Mouse (Mus musculus) limb, embryonic 14.5 days (tissue): ENCODE results near the gene Ddx47. TPM values are rescaled to one million over a fixed set of nuclear protein-coding genes. Genes with fewer than 3 reads are reported as not detected.

Source experiments
- ATAC-seq: fragments of 200-750 bp; cut with Nextera tagmentation; 2 replicates; pipeline ENCODE4 v1.8.0; 2017; ENCODE audit warnings: low read depth, moderate number of reproducible peaks, moderate TSS enrichment; ENCODE audit not compliant: low FRiP score
- DNase-seq: peaks from one replicate; pipeline ENCODE4 v3.0.0-alpha.2; 2015; ENCODE audit warnings: low spot score
- H3K27ac ChIP-seq: fragments of 300-500 bp; sonication (generic); replicated peaks from 2 replicates; pipeline ENCODE4 v1.5.1; 2014; ENCODE audit warnings: low read depth, mild to moderate bottlenecking, low read length, moderate library complexity, mixed read lengths
- H3K27me3 ChIP-seq: fragments of 300-500 bp; sonication (generic); 2 replicates; pipeline ENCODE4 v1.6.1; 2014; ENCODE audit warnings: low read length, mixed read lengths; ENCODE audit not compliant: control insufficient read depth, insufficient read depth
- H3K36me3 ChIP-seq: fragments of 300-500 bp; sonication (generic); 2 replicates; pipeline ENCODE4 v1.6.1; 2014; ENCODE audit warnings: mild to moderate bottlenecking, low read length, moderate library complexity, mixed read lengths; ENCODE audit not compliant: control insufficient read depth, insufficient read depth
- H3K4me1 ChIP-seq: fragments of 300-500 bp; sonication (generic); 2 replicates; pipeline ENCODE4 v1.6.1; 2014; ENCODE audit warnings: antibody characterized with exemption, low read length, mixed read lengths; ENCODE audit not compliant: control insufficient read depth, insufficient read depth
- H3K4me2 ChIP-seq: fragments of 300-500 bp; sonication (generic); replicated peaks from 2 replicates; pipeline ENCODE4 v1.6.1; 2014; ENCODE audit warnings: low read depth, mild to moderate bottlenecking, low read length, moderate library complexity; ENCODE audit not compliant: severe bottlenecking
- H3K4me3 ChIP-seq: fragments of 300-500 bp; sonication (generic); replicated peaks from 2 replicates; pipeline ENCODE4 v1.5.1; 2014; ENCODE audit warnings: low read length
- H3K9ac ChIP-seq: fragments of 300-500 bp; sonication (generic); 2 replicates; pipeline ENCODE4 v1.6.1; 2014; ENCODE audit warnings: mild to moderate bottlenecking, low read depth, low read length, moderate library complexity; ENCODE audit not compliant: severe bottlenecking
- H3K9me3 ChIP-seq: fragments of 300-500 bp; sonication (generic); 2 replicates; pipeline ENCODE4 v1.6.1; 2016; ENCODE audit warnings: low read length; ENCODE audit not compliant: control insufficient read depth
- POLR2A ChIP-seq: fragments of 200-500 bp; IDR thresholded peaks from 2 replicates; pipeline ENCODE4 v1.8.0; 2012; ENCODE audit warnings: inconsistent platforms, mild to moderate bottlenecking, moderate library complexity, borderline replicate concordance; ENCODE audit not compliant: insufficient read depth, insufficient read length; ENCODE audit errors: extremely low read depth
- whole genome bisulfite sequencing: fragments of 180-500 bp; shearing (Covaris S2); extraction: QIAGEN DNeasy Blood & Tissue Kit; methylation state at CpG from one replicate; pipeline ENCODE4 v1.1.7; 2014; 5-methylcytosine and 5-hydroxymethylcytosine counted together
- polyA plus RNA-seq, 2 experiments: library from polyadenylated mRNA; depleted of rRNA in 1 of 2; stranded (reverse) in 1 of 2; unstranded in 1 of 2; fragments of >200 nt; fragmentation: Nextera tagmentation in 1 of 2; extraction: Ambion mirVana in 1 of 2; gene quantifications; 2 replicates each; pipeline versions ENCODE4 v1.2.1 to v1.2.3; 2012 to 2014

Ddx47 gene
- polyA plus RNA-seq, 2 experiments = 97.6 to 104 TPM

GRCm38 (mm10) chr6:135040275-135040871 lies 29.0 kb downstream of the Ddx47 start:
- Histone ChIP-seq H3K4me1 (0 out of 2 replicates have a peak, but pooled peaks cover 5% of the 10 kb centered on the region), H3K4me3 (0 out of 2 replicates have a peak overlapping the region, but pooled peaks have one; percentile 7)
- ATAC-seq = no peak

DNA sequence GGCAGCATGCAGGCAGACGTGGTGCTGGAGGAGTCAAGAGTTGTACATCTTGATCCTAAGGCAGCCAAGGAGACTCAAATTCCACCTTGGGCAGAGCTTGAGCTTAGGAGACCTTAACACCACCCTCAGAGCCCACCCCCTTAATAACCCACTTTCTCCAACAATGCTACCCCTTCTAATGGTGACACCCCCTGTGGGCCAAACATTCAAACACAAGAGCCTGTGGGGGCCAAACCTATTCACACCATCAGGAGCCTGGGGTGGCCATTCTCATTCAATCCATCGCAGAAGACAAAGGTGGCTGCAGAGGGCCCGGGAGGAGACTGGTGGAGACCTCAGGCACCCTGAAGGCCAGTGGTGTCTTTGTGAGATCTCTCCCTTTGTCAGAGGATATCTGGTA lies 30.5 kb downstream of the Ddx47 start:
- no peaks in the 10 kb centered on the region for H3K9me3 ChIP-seq
- 0 out of 2 replicates have a peak, but pooled peaks cover 5% of the 10 kb centered on the region for H3K4me1 ChIP-seq
- 83% methylated on average over 3 of the region's 3 CpGs for WGBS
- H3K27ac ChIP-seq = no peak overlapping the region
- H3K4me3 ChIP-seq = no peak overlapping the region
- no peaks in the 10 kb centered on the region for H3K27me3 ChIP-seq
- no peak overlapping the region for H3K9ac ChIP-seq
- no peak for DNase-seq
- no peak overlapping the region for H3K4me2 ChIP-seq
- no peak for TF ChIP-seq POLR2A
- no peaks in the 10 kb centered on the region for H3K36me3 ChIP-seq
- ATAC-seq = no peak

More at GRCm38 (mm10) chr6:135040275-135040871, 29.0 kb downstream of the Ddx47 start:
- no peak for TF ChIP-seq POLR2A
- peak; percentile 7 for DNase-seq
- Histone ChIP-seq H3K27me3 (no peaks in the 10 kb centered on the region), H3K9ac (no peak overlapping the region), H3K9me3 (no peaks in the 10 kb centered on the region), H3K36me3 (no peaks in the 10 kb centered on the region), H3K4me2 (peak overlapping the region; percentile 33; the same call in 1 of the 2 replicates), H3K27ac (no peak overlapping the region)
- WGBS = under 1% methylated on average over 21 of the region's 21 CpGs

DNA sequence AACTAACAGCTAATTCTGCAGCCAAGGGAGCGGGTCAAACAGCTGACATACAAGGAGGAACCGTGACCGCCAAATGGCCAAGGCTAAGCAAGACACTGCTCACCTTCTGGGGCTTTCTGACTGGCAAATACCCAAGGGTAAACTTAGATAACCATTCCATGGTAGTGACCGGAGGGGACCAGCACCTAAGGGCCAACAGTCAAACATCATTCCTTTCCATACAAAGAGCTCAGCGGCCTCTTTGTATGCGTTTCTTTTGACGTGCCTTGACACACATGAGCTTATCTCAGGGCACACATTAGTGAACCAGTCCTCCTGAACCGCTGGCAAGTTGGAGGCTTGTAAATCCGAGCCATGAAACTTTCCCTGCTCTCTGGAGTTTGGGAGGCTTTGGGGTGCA lies 35.9 kb downstream of the Ddx47 start:
- no peaks in the 10 kb centered on the region for H3K9me3 ChIP-seq
- H3K9ac ChIP-seq = no peak overlapping the region
- no peak for TF ChIP-seq POLR2A
- no peaks in the 10 kb centered on the region for H3K27me3 ChIP-seq
- no peaks in the 10 kb centered on the region for H3K36me3 ChIP-seq
- no peaks in the 10 kb centered on the region for H3K4me1 ChIP-seq
- no peak for DNase-seq
- ATAC-seq = no peak
- H3K27ac ChIP-seq = no peak overlapping the region
- H3K4me2 ChIP-seq = no peak overlapping the region
- H3K4me3 ChIP-seq = no peak overlapping the region
- 72% methylated on average over 9 of the region's 9 CpGs for WGBS

GRCm38 (mm10) chr6:135048509-135048908 lies 37.1 kb downstream of the Ddx47 start:
- no peak for TF ChIP-seq POLR2A
- no peak overlapping the region for H3K4me3 ChIP-seq
- H3K9ac ChIP-seq = no peak overlapping the region
- no peak overlapping the region for H3K27ac ChIP-seq
- DNase-seq (no peak), ATAC-seq (no peak)
- H3K4me1 ChIP-seq = no peaks in the 10 kb centered on the region
- 62% methylated on average over 6 of the region's 6 CpGs for WGBS
- no peaks in the 10 kb centered on the region for H3K9me3 ChIP-seq
- H3K27me3 ChIP-seq = no peaks in the 10 kb centered on the region
- no peak overlapping the region for H3K4me2 ChIP-seq
- no peaks in the 10 kb centered on the region for H3K36me3 ChIP-seq

DNA sequence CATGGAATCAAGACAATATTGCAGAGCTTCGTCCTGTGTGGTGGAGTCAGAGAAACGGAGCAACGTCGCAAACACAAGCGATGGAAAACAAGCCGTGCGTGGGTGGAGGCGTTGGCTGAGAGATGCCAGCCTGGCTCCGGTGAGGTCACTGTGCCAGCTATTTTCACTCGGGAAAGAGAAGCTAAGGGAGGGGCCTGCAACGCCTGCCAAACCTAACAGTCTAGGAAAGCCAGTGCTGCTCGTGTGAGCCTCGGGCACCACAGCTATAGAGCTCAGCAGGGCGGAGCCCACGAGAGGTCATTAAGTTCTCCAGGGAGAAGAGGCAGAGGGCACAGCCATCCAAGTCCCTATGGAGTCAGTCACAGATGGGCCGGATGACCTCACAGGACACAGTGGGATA lies 37.5 kb downstream of the Ddx47 start:
- Histone ChIP-seq H3K27ac (no peak overlapping the region), H3K4me3 (no peak overlapping the region), H3K36me3 (no peaks in the 10 kb centered on the region), H3K4me2 (no peak overlapping the region), H3K4me1 (no peaks in the 10 kb centered on the region), H3K27me3 (no peaks in the 10 kb centered on the region), H3K9me3 (no peaks in the 10 kb centered on the region), H3K9ac (no peak overlapping the region)
- DNase-seq (no peak), ATAC-seq (no peak)
- 71% methylated on average over 16 of the region's 16 CpGs for WGBS
- TF ChIP-seq POLR2A = no peak
